Mouse (Mus musculus) fibroblast of lung, adult 2 months (primary cell): ENCODE measurements around the gene Vwa7.
"Not testable (repeated sequence)": the region's sequence is repeated elsewhere in the genome, so short reads cannot be mapped to it uniquely, and the experiment has no call there.

ENCODE experiments used
- DNase-seq: peaks from one replicate; pipeline ENCODE4 v3.0.0-alpha.2; 2011; ENCODE audit warnings: low read depth

The Vwa7 gene

GRCm38 (mm10) chr17:35021842-35022477 lies 5.6 kb downstream of the Vwa7 start:
- DNase-seq = no peak

DNA sequence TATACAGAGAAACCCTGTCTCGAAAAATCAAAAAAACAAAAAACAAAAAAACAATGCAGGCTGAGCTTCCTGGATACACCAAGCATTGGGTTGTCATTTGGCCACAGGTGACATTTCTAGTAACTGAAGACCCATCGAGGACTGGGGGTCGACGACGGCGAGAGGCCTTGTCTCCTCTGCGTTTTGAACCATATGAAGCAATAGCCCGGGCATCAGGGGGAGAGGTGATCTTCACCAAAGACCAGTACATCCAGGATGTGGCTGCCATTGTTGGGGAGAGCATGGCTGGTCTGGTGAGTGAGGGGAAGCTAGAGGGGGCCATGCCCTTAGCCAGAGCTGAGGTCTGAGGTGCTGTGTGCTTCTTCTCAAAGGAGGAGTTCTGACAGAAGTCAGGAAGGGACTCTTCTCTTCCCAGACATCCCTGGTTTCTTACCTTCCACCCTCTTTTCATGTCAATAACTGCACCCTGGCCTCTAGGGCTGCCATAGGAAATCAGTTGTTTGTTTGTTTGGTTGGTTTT lies 6.2 kb downstream of the Vwa7 start:
- DNase-seq = no peak

DNA sequence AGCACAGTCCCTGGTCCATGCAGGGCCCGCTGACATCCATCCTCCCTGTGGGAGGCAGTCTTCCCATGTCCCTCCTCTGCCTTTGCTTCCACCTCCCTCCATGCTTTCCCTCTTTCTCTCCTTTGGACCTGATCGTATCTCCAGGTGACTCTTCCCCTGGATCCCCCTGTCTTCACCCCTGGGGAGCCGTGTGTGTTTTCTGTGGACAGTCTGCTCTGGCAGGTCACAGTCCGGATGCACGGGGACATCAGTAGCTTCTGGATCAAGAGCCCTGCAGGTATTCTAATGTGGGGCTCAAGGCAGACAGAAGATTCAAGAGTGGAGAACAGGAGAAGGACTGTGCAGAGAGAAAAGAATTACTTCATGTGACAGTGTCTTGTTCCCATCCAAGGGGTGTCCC lies 6.8 kb downstream of the Vwa7 start:
- no peak for DNase-seq

- no peak for DNase-seq
These were observed 7.4 kb downstream of the Vwa7 start for GRCm38 (mm10) chr17:35023756-35024155.

DNA sequence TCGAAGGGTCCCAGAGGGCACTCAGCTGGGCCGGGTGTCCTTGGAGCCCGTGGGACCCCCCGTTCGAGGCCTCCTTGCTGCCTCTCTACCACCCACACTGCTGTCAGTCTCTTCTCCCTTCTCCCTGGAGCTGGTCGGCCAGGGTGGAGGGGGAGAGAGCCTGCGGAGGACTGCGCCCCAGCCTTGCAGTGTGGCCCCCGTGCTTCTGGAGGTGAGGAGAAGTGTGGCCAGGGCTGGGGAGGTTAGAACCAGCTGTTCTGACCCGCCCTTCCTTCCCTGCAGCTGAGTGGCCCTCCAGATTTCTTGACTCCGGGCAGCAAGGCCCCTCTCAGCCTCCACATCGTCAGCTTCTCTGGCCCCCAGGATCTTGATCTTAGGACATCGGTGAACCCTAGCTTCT lies 7.9 kb downstream of the Vwa7 start:
- DNase-seq = no peak

GRCm38 (mm10) chr17:35024691-35025488 lies 8.5 kb downstream of the Vwa7 start:
- DNase-seq = no peak

- DNase-seq = no peak
These were observed 9.8 kb downstream of the Vwa7 start for GRCm38 (mm10) chr17:35026206-35026605.

DNA sequence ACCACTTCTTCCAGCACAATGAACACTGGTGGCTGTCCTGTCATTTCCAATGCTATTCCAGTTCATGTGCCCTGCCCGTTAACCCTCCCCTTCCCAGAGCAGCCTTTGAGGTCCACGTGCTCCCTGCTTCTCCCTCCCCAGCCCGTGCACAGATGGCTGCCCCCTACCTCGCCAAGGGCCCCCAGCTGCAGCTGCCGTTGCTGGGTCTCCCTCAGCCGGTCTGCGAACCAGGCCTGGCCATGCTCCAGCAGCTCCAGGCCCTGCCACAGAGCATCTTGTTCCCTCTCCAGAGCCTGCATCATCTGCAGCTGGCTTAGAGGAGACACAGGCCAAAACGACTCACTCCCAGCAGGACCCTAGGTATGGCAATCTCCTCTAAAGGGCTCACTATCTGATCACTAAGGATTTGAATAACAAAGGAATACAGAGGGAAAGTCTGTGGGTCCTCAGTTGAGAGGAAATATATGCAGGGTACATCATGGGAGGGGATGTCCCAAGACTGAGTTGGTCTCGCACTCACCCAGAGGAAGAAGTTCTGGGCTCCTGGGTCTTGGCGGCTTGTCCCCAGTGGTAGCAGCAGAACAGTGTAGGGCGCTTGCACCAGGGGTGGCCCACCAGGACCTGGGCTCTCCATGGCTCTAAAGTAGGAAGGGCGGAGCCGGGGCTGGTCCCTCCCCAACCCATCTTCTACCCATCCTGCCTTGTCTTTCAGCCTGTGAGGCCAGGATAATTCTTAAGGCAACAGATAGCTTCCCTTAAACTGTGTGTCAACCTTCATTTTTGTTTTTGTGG lies 11.1 kb downstream of the Vwa7 start, which contains the start of gene Sapcd1:
Gene Sapcd1, minus strand, starts transcription at position 740 of the 792 bp plus-strand sequence.
- no peak for DNase-seq

GRCm38 (mm10) chr17:35028315-35028714 lies 11.9 kb downstream of the Vwa7 start:
- no peak for DNase-seq

GRCm38 (mm10) chr17:35029691-35030532 lies 13.5 kb downstream of the Vwa7 start:
- no peak for DNase-seq

- DNase-seq = no peak
These were observed 14.9 kb downstream of the Vwa7 start for GRCm38 (mm10) chr17:35031272-35031671.

DNA sequence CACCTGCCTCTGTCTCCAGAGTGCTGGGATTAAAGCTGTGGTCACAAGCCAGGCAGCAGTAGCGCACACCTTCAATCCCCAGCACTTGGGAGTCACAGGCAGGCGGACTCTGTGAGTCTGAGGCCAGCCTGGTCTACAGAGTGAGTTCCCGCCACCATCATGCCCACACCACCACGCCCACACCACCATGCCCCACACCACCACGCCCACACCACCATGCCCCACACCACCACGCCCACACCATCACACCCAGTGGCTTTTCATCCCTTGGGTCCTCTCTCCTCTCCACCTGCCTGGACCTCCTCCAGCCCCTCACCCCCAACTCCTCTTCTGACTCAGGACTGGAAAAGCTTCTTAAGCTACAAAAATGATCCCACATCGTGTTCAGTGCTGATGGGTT lies 15.5 kb downstream of the Vwa7 start:
- DNase-seq = no peak

GRCm38 (mm10) chr17:35032323-35032870 lies 16.0 kb downstream of the Vwa7 start:
- no peak for DNase-seq

DNA sequence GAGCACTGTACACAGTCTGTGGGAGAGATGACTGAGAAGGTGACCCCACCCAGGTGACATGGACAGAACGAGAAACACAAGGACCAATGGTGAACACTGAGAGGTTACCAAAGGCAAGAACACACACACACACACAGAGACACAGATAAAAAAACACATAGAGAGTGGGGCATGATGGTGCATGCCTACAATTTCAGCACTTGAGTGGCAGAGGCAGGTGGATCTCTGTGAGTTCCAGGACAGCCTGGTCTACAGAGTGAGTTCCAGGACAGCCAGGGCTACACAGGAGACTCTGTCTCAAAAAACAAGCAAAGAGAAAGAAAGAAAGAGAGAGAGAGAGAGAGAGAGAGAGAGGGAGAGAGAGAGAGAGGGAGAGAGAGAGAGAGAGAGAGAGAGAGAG lies 17.3 kb downstream of the Vwa7 start:
- not testable (repeated sequence) for DNase-seq

DNA sequence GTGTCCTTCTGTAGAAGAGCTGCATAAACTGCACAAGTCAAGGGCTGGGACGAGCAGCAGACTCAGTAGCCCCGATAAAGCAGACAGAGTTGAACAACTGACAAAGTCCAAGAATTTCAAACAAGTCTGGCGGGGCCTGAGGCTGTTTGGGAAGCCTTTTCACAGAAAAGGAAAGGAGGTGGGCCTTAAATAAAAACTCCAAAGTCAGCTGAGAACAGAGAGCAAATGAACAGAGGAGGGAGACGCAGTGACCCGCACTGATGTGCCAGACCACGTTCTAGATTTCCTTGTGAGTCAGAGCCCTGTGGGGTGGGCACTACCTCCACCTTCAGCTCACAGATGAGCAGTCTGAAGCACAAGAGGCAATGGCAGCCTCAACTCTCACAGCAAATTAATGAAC lies 18.5 kb downstream of the Vwa7 start:
- DNase-seq = no peak

DNA sequence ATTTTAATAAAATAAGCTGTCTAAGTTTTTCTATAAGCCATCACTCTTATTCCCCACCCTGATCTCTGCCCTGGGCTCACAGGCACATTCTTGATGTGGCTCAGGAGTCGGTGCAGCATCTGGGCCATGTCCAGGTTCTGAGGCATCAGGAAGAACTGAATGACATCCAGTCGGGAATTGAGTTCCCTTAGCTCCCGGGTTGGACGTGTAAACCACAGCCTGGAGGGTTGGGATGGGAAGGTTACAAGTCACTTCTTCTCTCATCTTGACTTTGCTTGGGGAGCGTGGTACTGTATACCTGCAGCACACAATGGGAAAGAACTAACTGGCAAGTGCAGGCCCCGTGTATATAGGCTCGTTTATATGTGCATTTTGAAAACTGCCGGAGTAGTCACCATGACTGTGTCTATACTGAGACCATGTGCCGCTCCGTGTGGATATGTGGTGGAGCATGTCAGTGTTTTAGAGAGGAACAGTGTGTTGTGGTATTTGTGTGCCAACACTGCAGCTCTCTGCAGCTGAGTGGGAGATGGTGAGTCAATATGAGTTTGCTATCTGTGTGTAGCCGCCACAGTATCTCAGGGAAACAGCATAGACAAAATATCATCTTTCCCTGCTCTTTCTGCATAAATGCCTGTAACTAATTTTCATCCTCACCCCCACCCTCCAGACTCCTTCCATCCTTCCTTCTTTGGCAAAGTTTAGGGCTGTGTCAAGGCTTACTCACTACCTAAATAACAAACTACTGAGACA lies 22.9 kb downstream of the Vwa7 start:
- no peak for DNase-seq

GRCm38 (mm10) chr17:35043794-35044193 lies 27.4 kb downstream of the Vwa7 start:
- DNase-seq = no peak

GRCm38 (mm10) chr17:35044904-35045806 lies 28.8 kb downstream of the Vwa7 start:
- no peak for DNase-seq
